In genomic region chr11:113677378-113677777, GRCm38 (mm10) we compare ENCODE assay signal across 29 mouse cellular contexts. TPM values are rescaled to one million over a fixed set of nuclear protein-coding genes. Genes with fewer than 3 reads are reported as not detected.
DNase-seq lines count a peak whose midpoint lies in the region; ATAC-seq and TF ChIP-seq lines count a peak whose summit lies in the region.
"Had no signal": no experiment of that assay in that cellular context is flagged by ENCODE, and none has a peak within 500 bp of the region (broad histone marks: within the 10 kb centered on the region; RNA-seq: fewer than 3 reads in every experiment).

No protein-coding gene starts in this region.

- H3K4me3 ChIP-seq in forebrain, postnatal 0 days (ENCODE audit: low read depth, low read length), result no peak overlapping the region
- no peak overlapping the region for H3K4me3 ChIP-seq in forebrain, embryonic 15.5 days
- H3K4me3 ChIP-seq in hindbrain, embryonic 15.5 days, result no peak overlapping the region
- H3K4me3 ChIP-seq in hindbrain, embryonic 13.5 days, result no peak overlapping the region
- H3K4me3 ChIP-seq in liver, embryonic 15.5 days (replicated peaks), result no peak overlapping the region
- H3K4me3 ChIP-seq: hindbrain, embryonic 10.5 days; limb, embryonic 13.5 days had no signal

- H3K27ac ChIP-seq in forebrain, postnatal 0 days (ENCODE audit: low read depth, low read length), result no peak overlapping the region
- no peak overlapping the region for H3K27ac ChIP-seq in forebrain, embryonic 15.5 days (replicated peaks)
- no peak overlapping the region for H3K27ac ChIP-seq in hindbrain, embryonic 15.5 days (replicated peaks)
- H3K27ac ChIP-seq in hindbrain, embryonic 13.5 days, result no peak overlapping the region
- 0 out of 2 replicates have a peak overlapping the region, but pooled peaks have one; percentile 21 for H3K27ac ChIP-seq in liver, embryonic 15.5 days (replicated peaks)
- H3K27ac ChIP-seq: hindbrain, embryonic 10.5 days; limb, embryonic 13.5 days; liver, embryonic 14.5 days had no signal

- H3K4me2 ChIP-seq in forebrain, postnatal 0 days (ENCODE audit: low read depth), result no peak overlapping the region
- no peak overlapping the region for H3K4me2 ChIP-seq in forebrain, embryonic 15.5 days (replicated peaks)
- no peak overlapping the region for H3K4me2 ChIP-seq in hindbrain, embryonic 15.5 days
- H3K4me2 ChIP-seq in hindbrain, embryonic 13.5 days, result no peak overlapping the region
- H3K4me2 ChIP-seq in liver, embryonic 15.5 days, result no peak overlapping the region
- H3K4me2 ChIP-seq: limb, embryonic 13.5 days; lung, embryonic 14.5 days; midbrain, embryonic 11.5 days had no signal

- ATAC-seq in forebrain, postnatal 0 days, result no peak
- ATAC-seq in forebrain, embryonic 15.5 days (replicated peaks), result no peak
- ATAC-seq in hindbrain, embryonic 15.5 days (ENCODE audit: low FRiP score, low read depth), result peak; percentile 38; the same call in 1 of the 2 replicates
- ATAC-seq in hindbrain, embryonic 13.5 days (ENCODE audit: low FRiP score), result no peak
- ATAC-seq in liver, embryonic 15.5 days (ENCODE audit: insufficient read depth), result no peak
- ATAC-seq: activated CD4-positive, CD25-positive, alpha-beta regulatory T cell, adult 4 months; forebrain, embryonic 14.5 days; intestine, postnatal 0 days; midbrain, embryonic 16.5 days had no signal

- no peaks in the 10 kb centered on the region for H3K9me3 ChIP-seq in forebrain, postnatal 0 days (ENCODE audit: low read length)
- H3K9me3 ChIP-seq in forebrain, embryonic 15.5 days, result no peaks in the 10 kb centered on the region
- no peaks in the 10 kb centered on the region for H3K9me3 ChIP-seq in hindbrain, embryonic 15.5 days
- no peaks in the 10 kb centered on the region for H3K9me3 ChIP-seq in hindbrain, embryonic 13.5 days
- H3K9me3 ChIP-seq in liver, embryonic 15.5 days (replicated peaks), result no peaks in the 10 kb centered on the region
- H3K9me3 ChIP-seq: hindbrain, embryonic 10.5 days; limb, embryonic 13.5 days had no signal

- 0 out of 2 replicates have a peak, but pooled peaks cover under 1% of the 10 kb centered on the region for H3K4me1 ChIP-seq in forebrain, postnatal 0 days (ENCODE audit: insufficient read depth)
- H3K4me1 ChIP-seq in forebrain, embryonic 15.5 days, result peaks cover 32% of the 10 kb centered on the region
- peaks cover 29% of the 10 kb centered on the region for H3K4me1 ChIP-seq in hindbrain, embryonic 15.5 days (replicated peaks)
- H3K4me1 ChIP-seq in hindbrain, embryonic 13.5 days (replicated peaks), result peaks cover 35% of the 10 kb centered on the region
- peaks cover 55% of the 10 kb centered on the region for H3K4me1 ChIP-seq in liver, embryonic 15.5 days (replicated peaks)

- 86% methylated on average over 2 of the region's 2 CpGs for WGBS in forebrain, postnatal 0 days
- 94% methylated on average over 2 of the region's 2 CpGs for WGBS in forebrain, embryonic 15.5 days
- 88% methylated on average over 2 of the region's 2 CpGs for WGBS in hindbrain, embryonic 15.5 days
- WGBS in hindbrain, embryonic 13.5 days, result 96% methylated on average over 2 of the region's 2 CpGs
- 91% methylated on average over 2 of the region's 2 CpGs for WGBS in liver, embryonic 15.5 days (ENCODE audit: insufficient replicate concordance)

- TF ChIP-seq CTCF in forebrain, postnatal 0 days (IDR thresholded peaks at IDR 0.05; ENCODE audit: low read depth), result no peak

- DNase-seq in forebrain, postnatal 0 days, result no peak
- DNase-seq in liver, result no peak
- DNase-seq in retina, postnatal 1 day, result no peak
- DNase-seq: adrenal gland, adult 2 months; adrenal gland, postnatal 36 days; B cell, adult 2 months; cerebellum, adult 2 months; kidney, adult 9 months; kidney, postnatal 10 days; layer of hippocampus, adult 9-11 months; lung, embryonic 14.5 days; lung, postnatal 14 days; right cerebral cortex, adult 18-20 months; spleen, adult 18-20 months; thymus, postnatal 14 days had no signal

- H3K9ac ChIP-seq in forebrain, postnatal 0 days, result peak overlapping the region; percentile 10; the same call in 1 of the 2 replicates
- no peak overlapping the region for H3K9ac ChIP-seq in forebrain, embryonic 15.5 days (replicated peaks)
- H3K9ac ChIP-seq in hindbrain, embryonic 15.5 days, result no peak overlapping the region
- H3K9ac ChIP-seq in hindbrain, embryonic 13.5 days, result no peak overlapping the region
- H3K9ac ChIP-seq in liver, embryonic 15.5 days, result no peak overlapping the region
- H3K9ac ChIP-seq: limb, embryonic 13.5 days; liver, embryonic 14.5 days; lung, embryonic 14.5 days had no signal

- H3K36me3 ChIP-seq in forebrain, postnatal 0 days (ENCODE audit: insufficient read depth), result peaks cover 11% of the 10 kb centered on the region
- H3K36me3 ChIP-seq in forebrain, embryonic 15.5 days, result peaks cover 33% of the 10 kb centered on the region
- H3K36me3 ChIP-seq in hindbrain, embryonic 15.5 days, result peaks cover 11% of the 10 kb centered on the region; the same call in 1 of the 2 replicates
- H3K36me3 ChIP-seq in hindbrain, embryonic 13.5 days, result peaks cover 42% of the 10 kb centered on the region
- peaks cover 71% of the 10 kb centered on the region for H3K36me3 ChIP-seq in liver, embryonic 15.5 days (replicated peaks)

- no peaks in the 10 kb centered on the region for H3K27me3 ChIP-seq in forebrain, postnatal 0 days (ENCODE audit: insufficient read depth, low read length)
- H3K27me3 ChIP-seq in forebrain, embryonic 15.5 days, result no peaks in the 10 kb centered on the region
- H3K27me3 ChIP-seq in hindbrain, embryonic 15.5 days, result no peaks in the 10 kb centered on the region
- H3K27me3 ChIP-seq in hindbrain, embryonic 13.5 days, result no peaks in the 10 kb centered on the region
- no peaks in the 10 kb centered on the region for H3K27me3 ChIP-seq in liver, embryonic 15.5 days
- H3K27me3 ChIP-seq: limb, embryonic 13.5 days had no signal

RNA-seq across cellular contexts. Expression of gene Fam104a, which starts 6.6 kb away (rescaled TPM):
- 37.6 and 38.7 TPM in 2 replicates for total RNA-seq in forebrain, postnatal 0 days (2014; rRNA removed)
- polyA plus RNA-seq in forebrain, postnatal 0 days (2015; fragmentation: Nextera tagmentation; extraction: Ambion mirVana), result 54.7 and 58.9 TPM in 2 replicates
- polyA plus RNA-seq in forebrain, embryonic 15.5 days (2015; fragmentation: Nextera tagmentation; extraction: Ambion mirVana), result 47.1 and 47.2 TPM in 2 replicates
- 41.4 and 43.8 TPM in 2 replicates for polyA plus RNA-seq in hindbrain, embryonic 15.5 days (2015; fragmentation: Nextera tagmentation; extraction: Ambion mirVana)
- polyA plus RNA-seq in hindbrain, embryonic 13.5 days (2015; fragmentation: Nextera tagmentation; extraction: Ambion mirVana), result 45.0 and 46.9 TPM in 2 replicates
- polyA plus RNA-seq in liver, embryonic 15.5 days (2015; fragmentation: Nextera tagmentation; extraction: Ambion mirVana), result 40.6 and 45.1 TPM in 2 replicates

RNA-seq across cellular contexts. Expression of gene D11Wsu47e, which starts 6.8 kb away (rescaled TPM):
- 34.2 and 36.7 TPM in 2 replicates for total RNA-seq in forebrain, postnatal 0 days (2014; rRNA removed)
- 23.4 and 25.7 TPM in 2 replicates for polyA plus RNA-seq in forebrain, postnatal 0 days (2015; fragmentation: Nextera tagmentation; extraction: Ambion mirVana)
- 25.2 and 27.6 TPM in 2 replicates for polyA plus RNA-seq in forebrain, embryonic 15.5 days (2015; fragmentation: Nextera tagmentation; extraction: Ambion mirVana)
- polyA plus RNA-seq in hindbrain, embryonic 15.5 days (2015; fragmentation: Nextera tagmentation; extraction: Ambion mirVana), result 23.5 and 24.2 TPM in 2 replicates
- polyA plus RNA-seq in hindbrain, embryonic 13.5 days (2015; fragmentation: Nextera tagmentation; extraction: Ambion mirVana), result 21.9 and 22.4 TPM in 2 replicates
- polyA plus RNA-seq in liver, embryonic 15.5 days (2015; fragmentation: Nextera tagmentation; extraction: Ambion mirVana), result 9.2 and 10.8 TPM in 2 replicates

RNA-seq across cellular contexts. Expression of gene Slc39a11, which starts 27.5 kb away (rescaled TPM):
- 36.9 and 48.2 TPM in 2 replicates for total RNA-seq in forebrain, postnatal 0 days (2014; rRNA removed)
- polyA plus RNA-seq in forebrain, postnatal 0 days (2015; fragmentation: Nextera tagmentation; extraction: Ambion mirVana), result 33.1 and 39.1 TPM in 2 replicates
- polyA plus RNA-seq in forebrain, embryonic 15.5 days (2015; fragmentation: Nextera tagmentation; extraction: Ambion mirVana), result 39.6 and 42.2 TPM in 2 replicates
- polyA plus RNA-seq in hindbrain, embryonic 15.5 days (2015; fragmentation: Nextera tagmentation; extraction: Ambion mirVana), result 34.2 and 35.0 TPM in 2 replicates
- 32.2 and 34.2 TPM in 2 replicates for polyA plus RNA-seq in hindbrain, embryonic 13.5 days (2015; fragmentation: Nextera tagmentation; extraction: Ambion mirVana)
- polyA plus RNA-seq in liver, embryonic 15.5 days (2015; fragmentation: Nextera tagmentation; extraction: Ambion mirVana), result 12.4 and 14.5 TPM in 2 replicates

RNA-seq across cellular contexts. Expression of gene Cog1, which starts 28.4 kb away (rescaled TPM):
- 37.2 and 48.8 TPM in 2 replicates for total RNA-seq in forebrain, postnatal 0 days (2014; rRNA removed)
- polyA plus RNA-seq in forebrain, postnatal 0 days (2015; fragmentation: Nextera tagmentation; extraction: Ambion mirVana), result 25.3 and 28.6 TPM in 2 replicates
- polyA plus RNA-seq in forebrain, embryonic 15.5 days (2015; fragmentation: Nextera tagmentation; extraction: Ambion mirVana), result 36.9 and 37.6 TPM in 2 replicates
- 39.4 and 42.6 TPM in 2 replicates for polyA plus RNA-seq in hindbrain, embryonic 15.5 days (2015; fragmentation: Nextera tagmentation; extraction: Ambion mirVana)
- 33.4 and 35.6 TPM in 2 replicates for polyA plus RNA-seq in hindbrain, embryonic 13.5 days (2015; fragmentation: Nextera tagmentation; extraction: Ambion mirVana)
- polyA plus RNA-seq in liver, embryonic 15.5 days (2015; fragmentation: Nextera tagmentation; extraction: Ambion mirVana), result 14.9 and 15.0 TPM in 2 replicates

RNA-seq across cellular contexts. Expression of gene Cpsf4l, which starts 32.4 kb away (rescaled TPM):
- total RNA-seq in forebrain, postnatal 0 days (2014; rRNA removed), result not detected in 2 replicates
- 0.10 and 0.30 TPM in 2 replicates for polyA plus RNA-seq in forebrain, postnatal 0 days (2015; fragmentation: Nextera tagmentation; extraction: Ambion mirVana)
- 0.18 and 0.38 TPM in 2 replicates for polyA plus RNA-seq in forebrain, embryonic 15.5 days (2015; fragmentation: Nextera tagmentation; extraction: Ambion mirVana)
- 0.29 and 0.49 TPM in 2 replicates for polyA plus RNA-seq in hindbrain, embryonic 15.5 days (2015; fragmentation: Nextera tagmentation; extraction: Ambion mirVana)
- 0.48 and 0.52 TPM in 2 replicates for polyA plus RNA-seq in hindbrain, embryonic 13.5 days (2015; fragmentation: Nextera tagmentation; extraction: Ambion mirVana)
- not detected in 2 replicates for polyA plus RNA-seq in liver, embryonic 15.5 days (2015; fragmentation: Nextera tagmentation; extraction: Ambion mirVana)
- total RNA-seq: gastrocnemius, adult 8-10 months; neutrophil, adult 5-6 weeks had no signal
- polyA plus RNA-seq: adrenal gland, adult 2 months; forebrain, embryonic 14.5 days; intestine, postnatal 0 days had no signal
